Mouse (Mus musculus): ENCODE measurements around the gene Etfrf1. TPM values are rescaled to one million over a fixed set of nuclear protein-coding genes. Genes with fewer than 3 reads are reported as not detected.

Etfrf1 gene
- polyA plus RNA-seq, 1 experiment from 2014 or later, result 32.8 TPM

- no peak overlapping the region for H3K4me3 ChIP-seq (ENCODE audit: low read depth, low read length)
- DNase-seq (ENCODE audit: low spot score) (no peak), ATAC-seq (replicated peaks; ENCODE audit: low FRiP score) (no peak)
- H3K27me3 ChIP-seq (ENCODE audit: control insufficient read depth, insufficient read depth, low read length), result no peaks in the 10 kb centered on the region
- H3K36me3 ChIP-seq (ENCODE audit: control insufficient read depth, insufficient read depth, low read length), result no peaks in the 10 kb centered on the region; the same call in 1 of the 2 replicates
- H3K9me3 ChIP-seq (ENCODE audit: control insufficient read depth, low read length), result no peaks in the 10 kb centered on the region
- no peak overlapping the region for H3K9ac ChIP-seq (ENCODE audit: low read length)
- 93% methylated on average over 6 of the region's 6 CpGs for WGBS
- no peak overlapping the region for H3K27ac ChIP-seq (ENCODE audit: low read depth, low read length)
- no peak overlapping the region for H3K4me2 ChIP-seq (ENCODE audit: low read depth, low read length, severe bottlenecking)
- H3K4me1 ChIP-seq (replicated peaks; ENCODE audit: control insufficient read depth, insufficient read depth, low read length), result no peaks in the 10 kb centered on the region
Observed at GRCm38 (mm10) chr6:145240285-145240684, 29.4 kb downstream of the Etfrf1 start.

- DNase-seq (ENCODE audit: low spot score) (no peak), ATAC-seq (replicated peaks; ENCODE audit: low FRiP score) (no peak)
- no peak overlapping the region for H3K9ac ChIP-seq (ENCODE audit: low read length)
- H3K27me3 ChIP-seq (ENCODE audit: control insufficient read depth, insufficient read depth, low read length), result no peaks in the 10 kb centered on the region
- no peaks in the 10 kb centered on the region for H3K4me1 ChIP-seq (replicated peaks; ENCODE audit: control insufficient read depth, insufficient read depth, low read length)
- H3K36me3 ChIP-seq (ENCODE audit: control insufficient read depth, insufficient read depth, low read length), result no peaks in the 10 kb centered on the region; the same call in 1 of the 2 replicates
- H3K4me2 ChIP-seq (ENCODE audit: low read depth, low read length, severe bottlenecking), result no peak overlapping the region
- no peak overlapping the region for H3K4me3 ChIP-seq (ENCODE audit: low read depth, low read length)
- 68% methylated on average over 1 of the region's 1 CpGs for WGBS
- no peak overlapping the region for H3K27ac ChIP-seq (ENCODE audit: low read depth, low read length)
- H3K9me3 ChIP-seq (ENCODE audit: control insufficient read depth, low read length), result no peaks in the 10 kb centered on the region
Observed at GRCm38 (mm10) chr6:145242521-145242920, 31.6 kb downstream of the Etfrf1 start.

DNA sequence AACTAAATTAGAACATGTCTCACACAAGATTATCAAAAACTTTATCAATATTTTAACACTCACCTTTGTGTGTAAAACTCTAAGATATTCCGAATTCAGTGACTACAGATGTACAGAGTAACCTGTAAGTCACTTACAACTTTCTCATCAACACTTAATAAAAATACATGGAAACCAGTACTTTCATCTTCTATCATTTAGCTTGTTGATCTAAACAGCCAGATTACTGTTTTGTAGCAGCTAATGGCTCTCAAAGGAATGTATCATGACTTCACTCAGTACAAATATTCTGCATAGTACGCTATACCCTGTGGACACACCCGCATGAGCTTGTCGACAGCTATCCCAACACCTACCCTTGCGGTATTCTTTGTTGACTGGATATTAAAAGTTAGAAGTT is 35.9 kb downstream of the Etfrf1 start:
- Histone ChIP-seq H3K9me3 (ENCODE audit: control insufficient read depth, low read length) (no peaks in the 10 kb centered on the region), H3K9ac (ENCODE audit: low read length) (no peak overlapping the region), H3K27me3 (ENCODE audit: control insufficient read depth, insufficient read depth, low read length) (no peaks in the 10 kb centered on the region), H3K36me3 (ENCODE audit: control insufficient read depth, insufficient read depth, low read length) (no peaks in the 10 kb centered on the region; the same call in 1 of the 2 replicates), H3K4me3 (ENCODE audit: low read depth, low read length) (no peak overlapping the region), H3K27ac (ENCODE audit: low read depth, low read length) (no peak overlapping the region), H3K4me2 (ENCODE audit: low read depth, low read length, severe bottlenecking) (no peak overlapping the region), H3K4me1 (replicated peaks; ENCODE audit: control insufficient read depth, insufficient read depth, low read length) (peaks cover 5% of the 10 kb centered on the region; the same call in 1 of the 2 replicates)
- ATAC-seq (replicated peaks; ENCODE audit: low FRiP score) (no peak), DNase-seq (ENCODE audit: low spot score) (no peak)
- WGBS, result 94% methylated on average over 5 of the region's 5 CpGs

DNA sequence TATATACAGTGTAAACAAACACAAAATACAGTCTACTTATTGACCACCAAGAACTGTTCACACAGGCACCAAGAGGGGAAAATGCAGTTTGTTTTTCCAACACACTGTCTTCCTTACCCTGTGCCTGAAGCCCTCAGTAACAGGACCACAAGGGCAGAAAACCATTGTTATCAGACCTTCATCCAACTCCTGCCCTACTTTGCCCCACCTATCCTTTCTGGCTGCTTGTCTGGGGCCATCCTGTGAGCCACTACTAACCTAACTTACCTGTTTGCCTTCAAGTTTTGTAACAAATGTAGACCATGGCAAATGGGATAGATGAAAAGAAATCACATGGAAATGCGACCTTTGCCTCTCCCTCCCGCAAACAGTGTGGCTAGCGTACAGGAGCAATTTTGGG is 37.0 kb downstream of the Etfrf1 start:
- DNase-seq (ENCODE audit: low spot score), result no peak
- Histone ChIP-seq H3K9me3 (ENCODE audit: control insufficient read depth, low read length) (no peaks in the 10 kb centered on the region), H3K9ac (ENCODE audit: low read length) (no peak overlapping the region), H3K27me3 (ENCODE audit: control insufficient read depth, insufficient read depth, low read length) (no peaks in the 10 kb centered on the region), H3K4me3 (ENCODE audit: low read depth, low read length) (0 out of 2 replicates have a peak overlapping the region, but pooled peaks have one; percentile 10), H3K4me2 (ENCODE audit: low read depth, low read length, severe bottlenecking) (peak overlapping the region; percentile 18; the same call in 1 of the 2 replicates), H3K36me3 (ENCODE audit: control insufficient read depth, insufficient read depth, low read length) (no peaks in the 10 kb centered on the region; the same call in 1 of the 2 replicates), H3K4me1 (replicated peaks; ENCODE audit: control insufficient read depth, insufficient read depth, low read length) (peaks cover 5% of the 10 kb centered on the region; the same call in 1 of the 2 replicates), H3K27ac (ENCODE audit: low read depth, low read length) (no peak overlapping the region)
- WGBS, result 67% methylated on average over 3 of the region's 3 CpGs
- ATAC-seq (replicated peaks; ENCODE audit: low FRiP score), result no peak

DNA sequence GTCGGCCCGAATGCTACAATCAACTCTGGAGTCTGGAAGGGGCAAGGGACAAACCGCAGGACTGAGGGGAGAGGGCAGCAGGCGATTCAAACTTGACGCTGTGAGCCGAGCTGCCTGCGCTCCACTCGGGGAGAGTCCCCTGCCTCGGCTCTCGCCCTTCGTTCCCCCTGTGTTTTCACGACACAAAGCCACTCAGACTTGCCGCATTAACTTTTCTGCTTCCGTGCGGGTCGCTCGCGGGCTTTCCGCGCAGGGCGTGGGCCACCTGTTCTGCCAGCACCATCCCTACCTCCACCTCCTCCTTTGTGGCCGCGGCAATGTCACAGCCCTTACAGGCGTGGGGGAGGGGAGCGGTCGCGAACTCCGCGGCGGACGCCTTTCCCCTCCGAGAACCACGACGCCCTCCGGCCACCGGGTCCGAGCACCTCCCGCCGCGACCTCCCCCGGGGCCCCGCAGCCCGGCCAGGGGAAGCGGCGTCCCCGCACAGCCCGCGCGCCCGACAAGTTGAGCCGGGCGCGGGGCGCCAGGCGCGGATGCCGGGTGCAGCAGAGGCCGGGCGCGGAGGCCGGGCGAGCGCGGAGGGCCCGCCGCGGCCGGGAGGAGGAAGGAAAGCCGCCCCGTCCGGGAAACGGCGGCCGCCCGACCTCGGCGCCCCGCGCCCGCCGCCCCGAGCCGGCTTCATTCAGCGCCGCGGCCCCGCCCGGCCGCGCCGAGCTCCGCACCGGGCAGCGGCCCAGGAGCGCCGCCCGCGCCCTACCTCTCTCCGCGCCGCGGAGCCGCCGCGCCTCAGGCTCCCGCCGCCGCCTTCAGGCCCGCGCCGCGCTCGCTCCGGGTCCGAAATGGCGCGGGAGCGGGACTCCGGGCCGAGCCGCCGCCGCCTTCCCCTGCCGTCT is 38.6 kb downstream of the Etfrf1 start:
- Histone ChIP-seq H3K4me1 (replicated peaks; ENCODE audit: control insufficient read depth, insufficient read depth, low read length) (peaks cover 5% of the 10 kb centered on the region; the same call in 1 of the 2 replicates), H3K27ac (ENCODE audit: low read depth, low read length) (peak overlapping the region; percentile 68), H3K4me2 (ENCODE audit: low read depth, low read length, severe bottlenecking) (peak overlapping the region; percentile 83), H3K9me3 (ENCODE audit: control insufficient read depth, low read length) (no peaks in the 10 kb centered on the region), H3K9ac (ENCODE audit: low read length) (peak overlapping the region; percentile 94), H3K36me3 (ENCODE audit: control insufficient read depth, insufficient read depth, low read length) (no peaks in the 10 kb centered on the region; the same call in 1 of the 2 replicates), H3K4me3 (ENCODE audit: low read depth, low read length) (peak overlapping the region; percentile 95), H3K27me3 (ENCODE audit: control insufficient read depth, insufficient read depth, low read length) (no peaks in the 10 kb centered on the region)
- WGBS, result under 1% methylated on average over 72 of the region's 124 CpGs
- DNase-seq (ENCODE audit: low spot score) (peak; percentile 79), ATAC-seq (replicated peaks; ENCODE audit: low FRiP score) (peak; percentile 60)

- H3K4me1 ChIP-seq (replicated peaks; ENCODE audit: control insufficient read depth, insufficient read depth, low read length), result peaks cover 5% of the 10 kb centered on the region; the same call in 1 of the 2 replicates
- peak within 1 kb of the TSS; percentile 83 for H3K4me2 ChIP-seq (ENCODE audit: low read depth, low read length, severe bottlenecking)
- no peaks in the 10 kb centered on the region for H3K27me3 ChIP-seq (ENCODE audit: control insufficient read depth, insufficient read depth, low read length)
- ATAC-seq (replicated peaks; ENCODE audit: low FRiP score), result peak; percentile 95
- H3K27ac ChIP-seq (ENCODE audit: low read depth, low read length), result peak within 1 kb of the TSS; percentile 68
- peak; percentile 98 for DNase-seq (ENCODE audit: low spot score)
- no peaks in the 10 kb centered on the region for H3K9me3 ChIP-seq (ENCODE audit: control insufficient read depth, low read length)
- H3K4me3 ChIP-seq (ENCODE audit: low read depth, low read length), result peak within 1 kb of the TSS; percentile 95
- under 1% methylated on average over 62 of the region's 83 CpGs for WGBS
- H3K36me3 ChIP-seq (ENCODE audit: control insufficient read depth, insufficient read depth, low read length), result no peaks in the 10 kb centered on the region; the same call in 1 of the 2 replicates
- H3K9ac ChIP-seq (ENCODE audit: low read length), result peak within 1 kb of the TSS; percentile 94
Observed at GRCm38 (mm10) chr6:145250185-145250791, 39.4 kb downstream of the Etfrf1 start, which contains the start of gene Kras. TSS of gene Kras (minus strand) at chr6:145250239.

GRCm38 (mm10) chr6:145250820-145251219 is 39.9 kb downstream of the Etfrf1 start:
- peak overlapping the region; percentile 94 for H3K9ac ChIP-seq (ENCODE audit: low read length)
- no peak for ATAC-seq (replicated peaks; ENCODE audit: low FRiP score)
- no peak overlapping the region for H3K27ac ChIP-seq (ENCODE audit: low read depth, low read length)
- H3K4me1 ChIP-seq (replicated peaks; ENCODE audit: control insufficient read depth, insufficient read depth, low read length), result peaks cover 5% of the 10 kb centered on the region; the same call in 1 of the 2 replicates
- H3K4me3 ChIP-seq (ENCODE audit: low read depth, low read length), result peak overlapping the region; percentile 95
- DNase-seq (ENCODE audit: low spot score), result no peak
- peak overlapping the region; percentile 67 for H3K4me2 ChIP-seq (ENCODE audit: low read depth, low read length, severe bottlenecking)
- H3K36me3 ChIP-seq (ENCODE audit: control insufficient read depth, insufficient read depth, low read length), result no peaks in the 10 kb centered on the region; the same call in 1 of the 2 replicates
- 10% methylated on average over 16 of the region's 16 CpGs for WGBS
- no peaks in the 10 kb centered on the region for H3K9me3 ChIP-seq (ENCODE audit: control insufficient read depth, low read length)
- H3K27me3 ChIP-seq (ENCODE audit: control insufficient read depth, insufficient read depth, low read length), result no peaks in the 10 kb centered on the region

GRCm38 (mm10) chr6:145255952-145256700 is 45.2 kb downstream of the Etfrf1 start:
- Histone ChIP-seq H3K27me3 (ENCODE audit: control insufficient read depth, insufficient read depth, low read length) (no peaks in the 10 kb centered on the region), H3K4me1 (replicated peaks; ENCODE audit: control insufficient read depth, insufficient read depth, low read length) (no peaks in the 10 kb centered on the region), H3K27ac (ENCODE audit: low read depth, low read length) (no peak overlapping the region), H3K9me3 (ENCODE audit: control insufficient read depth, low read length) (no peaks in the 10 kb centered on the region), H3K9ac (ENCODE audit: low read length) (no peak overlapping the region), H3K4me2 (ENCODE audit: low read depth, low read length, severe bottlenecking) (no peak overlapping the region), H3K4me3 (ENCODE audit: low read depth, low read length) (no peak overlapping the region), H3K36me3 (ENCODE audit: control insufficient read depth, insufficient read depth, low read length) (no peaks in the 10 kb centered on the region)
- 84% methylated on average over 13 of the region's 13 CpGs for WGBS
- DNase-seq (ENCODE audit: low spot score) (no peak), ATAC-seq (replicated peaks; ENCODE audit: low FRiP score) (no peak)
